Mouse (Mus musculus) splenic B cell, adult 2 months (primary cell): ENCODE data around the gene Negr1.

Experiments
- DNase-seq: peaks from one replicate; pipeline ENCODE4 v3.0.0-alpha.2; 2011; ENCODE audit warnings: low read depth, low spot score
- H3K27me3 ChIP-seq: 2 replicates; pipeline ENCODE4 v1.6.1; 2012; ENCODE audit warnings: mild to moderate bottlenecking, low read length, moderate library complexity, mixed read lengths; ENCODE audit not compliant: control insufficient read depth, poor library complexity, insufficient read depth, severe bottlenecking
- H3K36me3 ChIP-seq: 2 replicates; pipeline ENCODE4 v1.6.1; 2012; ENCODE audit warnings: mild to moderate bottlenecking, low read length, moderate library complexity, mixed read lengths; ENCODE audit not compliant: control insufficient read depth, poor library complexity, insufficient read depth, severe bottlenecking

The Negr1 gene

GRCm38 (mm10) chr3:157189834-157190233 is 628.2 kb downstream of the Negr1 start:
- H3K36me3 ChIP-seq: no peaks in the 10 kb centered on the region
- no peak for DNase-seq
- no peaks in the 10 kb centered on the region for H3K27me3 ChIP-seq

- Histone ChIP-seq H3K36me3 (no peaks in the 10 kb centered on the region), H3K27me3 (no peaks in the 10 kb centered on the region)
- DNase-seq: no peak
These were observed 629.0 kb downstream of the Negr1 start for GRCm38 (mm10) chr3:157190551-157190950.

GRCm38 (mm10) chr3:157192021-157192420 is 630.4 kb downstream of the Negr1 start:
- Histone ChIP-seq H3K36me3 (no peaks in the 10 kb centered on the region), H3K27me3 (no peaks in the 10 kb centered on the region)
- DNase-seq: no peak

GRCm38 (mm10) chr3:157193141-157193540 is 631.5 kb downstream of the Negr1 start:
- no peak for DNase-seq
- no peaks in the 10 kb centered on the region for H3K27me3 ChIP-seq
- no peaks in the 10 kb centered on the region for H3K36me3 ChIP-seq

GRCm38 (mm10) chr3:157198659-157199058 is 637.1 kb downstream of the Negr1 start:
- DNase-seq: no peak
- Histone ChIP-seq H3K27me3 (no peaks in the 10 kb centered on the region), H3K36me3 (no peaks in the 10 kb centered on the region)

GRCm38 (mm10) chr3:157201726-157202125 is 640.1 kb downstream of the Negr1 start:
- DNase-seq: no peak
- no peaks in the 10 kb centered on the region for H3K27me3 ChIP-seq
- no peaks in the 10 kb centered on the region for H3K36me3 ChIP-seq

- H3K27me3 ChIP-seq: no peaks in the 10 kb centered on the region
- no peak for DNase-seq
- H3K36me3 ChIP-seq: no peaks in the 10 kb centered on the region
These were observed 642.0 kb downstream of the Negr1 start for GRCm38 (mm10) chr3:157203573-157203972.

- DNase-seq: no peak
- no peaks in the 10 kb centered on the region for H3K36me3 ChIP-seq
- no peaks in the 10 kb centered on the region for H3K27me3 ChIP-seq
These were observed 645.2 kb downstream of the Negr1 start for GRCm38 (mm10) chr3:157206752-157207151.

- DNase-seq: no peak
- Histone ChIP-seq H3K36me3 (no peaks in the 10 kb centered on the region), H3K27me3 (no peaks in the 10 kb centered on the region)
These were observed 647.4 kb downstream of the Negr1 start for GRCm38 (mm10) chr3:157208966-157209365.

- Histone ChIP-seq H3K36me3 (no peaks in the 10 kb centered on the region), H3K27me3 (no peaks in the 10 kb centered on the region)
- no peak for DNase-seq
These were observed 647.8 kb downstream of the Negr1 start for GRCm38 (mm10) chr3:157209386-157209785.

- H3K36me3 ChIP-seq: no peaks in the 10 kb centered on the region
- DNase-seq: no peak
- H3K27me3 ChIP-seq: no peaks in the 10 kb centered on the region
These were observed 654.5 kb downstream of the Negr1 start for GRCm38 (mm10) chr3:157215937-157216719.

- Histone ChIP-seq H3K27me3 (no peaks in the 10 kb centered on the region), H3K36me3 (no peaks in the 10 kb centered on the region)
- DNase-seq: no peak
These were observed 656.2 kb downstream of the Negr1 start for GRCm38 (mm10) chr3:157217794-157218193.

- no peak for DNase-seq
- H3K36me3 ChIP-seq: no peaks in the 10 kb centered on the region
- H3K27me3 ChIP-seq: no peaks in the 10 kb centered on the region
These were observed 663.3 kb downstream of the Negr1 start for GRCm38 (mm10) chr3:157224920-157225319.

GRCm38 (mm10) chr3:157232723-157233122 is 671.1 kb downstream of the Negr1 start:
- H3K27me3 ChIP-seq: no peaks in the 10 kb centered on the region
- no peaks in the 10 kb centered on the region for H3K36me3 ChIP-seq
- no peak for DNase-seq

GRCm38 (mm10) chr3:157240240-157240639 is 678.6 kb downstream of the Negr1 start:
- DNase-seq: no peak
- Histone ChIP-seq H3K27me3 (no peaks in the 10 kb centered on the region), H3K36me3 (no peaks in the 10 kb centered on the region)

- no peak for DNase-seq
- Histone ChIP-seq H3K36me3 (no peaks in the 10 kb centered on the region), H3K27me3 (no peaks in the 10 kb centered on the region)
These were observed 693.9 kb downstream of the Negr1 start for GRCm38 (mm10) chr3:157255446-157255845.
